Mouse (Mus musculus) hindbrain, embryonic 12.5 days (tissue): ENCODE data around the gene Copa. TPM values are rescaled to one million over a fixed set of nuclear protein-coding genes. Genes with fewer than 3 reads are reported as not detected.

Experiments used
- ATAC-seq: fragments of 200-750 bp; cut with Nextera tagmentation; 2 replicates; pipeline ENCODE4 v1.8.0; 2017; ENCODE audit warnings: moderate TSS enrichment; ENCODE audit not compliant: low FRiP score
- H3K27ac ChIP-seq: fragments of 300-500 bp; sonication (generic); 2 replicates; pipeline ENCODE4 v1.5.1; 2016; ENCODE audit warnings: mild to moderate bottlenecking
- H3K27me3 ChIP-seq: fragments of 300-500 bp; sonication (generic); 2 replicates; pipeline ENCODE4 v1.6.1; 2016; ENCODE audit warnings: mild to moderate bottlenecking
- H3K36me3 ChIP-seq: fragments of 300-500 bp; sonication (generic); 2 replicates; pipeline ENCODE4 v1.6.1; 2016; ENCODE audit warnings: mild to moderate bottlenecking
- H3K4me1 ChIP-seq: fragments of 300-500 bp; sonication (generic); 2 replicates; pipeline ENCODE4 v1.6.1; 2016
- H3K4me2 ChIP-seq: fragments of 300-500 bp; sonication (generic); replicated peaks from 2 replicates; pipeline ENCODE4 v1.6.1; 2016; ENCODE audit warnings: mild to moderate bottlenecking
- H3K4me3 ChIP-seq: fragments of 300-500 bp; sonication (generic); 2 replicates; pipeline ENCODE4 v1.5.1; 2016; ENCODE audit warnings: mild to moderate bottlenecking
- H3K9ac ChIP-seq: fragments of 300-500 bp; sonication (generic); 2 replicates; pipeline ENCODE4 v1.6.1; 2016; ENCODE audit warnings: mild to moderate bottlenecking, moderate library complexity
- H3K9me3 ChIP-seq: fragments of 300-500 bp; sonication (generic); replicated peaks from 2 replicates; pipeline ENCODE4 v1.6.1; 2016; ENCODE audit warnings: mild to moderate bottlenecking
- whole genome bisulfite sequencing: fragments of 180-500 bp; shearing (Covaris S2); methylation state at CpG from one replicate; pipeline ENCODE4 v1.1.7; 2016; 5-methylcytosine and 5-hydroxymethylcytosine counted together
- polyA plus RNA-seq: library from polyadenylated mRNA; unstranded; fragments of >200 nt; fragmentation: Nextera tagmentation; extraction: Ambion mirVana; gene quantifications from 2 replicates; pipeline ENCODE4 v1.2.1, GENCODE M21; 2016

Gene Copa
- polyA plus RNA-seq, 1 experiment from 2014 or later: 233 TPM

DNA sequence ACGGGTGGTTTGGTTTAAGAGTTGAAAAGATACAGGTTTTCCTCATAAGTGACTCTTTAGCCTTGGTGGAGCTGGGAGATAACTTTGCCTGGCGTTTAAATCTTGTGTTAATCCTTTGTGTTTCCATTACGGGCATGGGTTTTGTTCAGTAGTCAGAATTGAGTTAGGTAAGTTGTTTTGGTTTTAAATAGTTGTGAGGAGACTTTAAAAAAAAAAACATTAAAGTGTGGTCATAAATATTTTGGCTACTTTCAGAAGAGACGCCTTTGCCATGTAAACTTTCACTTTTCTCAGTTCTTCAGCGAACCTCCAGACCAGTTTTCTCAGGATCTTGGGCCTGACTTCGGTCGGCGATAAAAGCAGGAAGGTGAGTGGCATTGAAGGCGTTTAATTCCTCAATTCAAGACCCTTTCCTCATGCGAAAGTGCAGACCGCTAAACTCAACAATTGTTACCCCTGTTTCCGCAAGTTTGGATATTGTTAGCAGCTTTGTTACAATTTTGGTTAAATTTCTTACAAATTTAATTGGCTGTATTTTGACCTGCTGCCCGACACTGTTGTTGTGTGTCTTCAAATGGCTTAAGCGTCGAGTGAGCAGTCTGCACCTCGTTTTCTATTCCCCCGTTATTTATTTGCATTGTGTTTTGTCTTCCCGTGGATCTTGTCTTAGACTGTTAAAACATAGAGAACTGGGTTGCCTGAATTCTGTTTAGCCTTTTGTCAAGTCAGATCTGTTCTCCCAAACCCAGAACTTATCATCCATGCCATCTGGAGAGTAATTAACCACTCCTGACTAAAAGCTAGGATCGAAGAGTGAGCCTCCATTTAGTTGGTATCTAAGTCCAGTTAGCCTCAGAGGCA, 66.9 kb downstream of the Copa start:
- H3K9ac ChIP-seq: peak overlapping the region; percentile 97
- WGBS: 19% methylated on average over 19 of the region's 19 CpGs
- no peaks in the 10 kb centered on the region for H3K27me3 ChIP-seq
- H3K4me2 ChIP-seq: peak overlapping the region; percentile 75
- peak overlapping the region; percentile 91 for H3K4me3 ChIP-seq
- H3K9me3 ChIP-seq: no peaks in the 10 kb centered on the region
- peaks cover 12% of the 10 kb centered on the region for H3K4me1 ChIP-seq
- ATAC-seq: no peak
- peaks cover 35% of the 10 kb centered on the region for H3K36me3 ChIP-seq
- H3K27ac ChIP-seq: peak overlapping the region; percentile 94

- peaks cover 59% of the 10 kb centered on the region for H3K36me3 ChIP-seq
- 89% methylated on average over 3 of the region's 3 CpGs for WGBS
- no peak overlapping the region for H3K27ac ChIP-seq
- peaks cover 7% of the 10 kb centered on the region for H3K4me1 ChIP-seq
- no peak overlapping the region for H3K4me3 ChIP-seq
- no peaks in the 10 kb centered on the region for H3K9me3 ChIP-seq
- H3K9ac ChIP-seq: no peak overlapping the region
- no peak overlapping the region for H3K4me2 ChIP-seq
- no peaks in the 10 kb centered on the region for H3K27me3 ChIP-seq
- ATAC-seq: no peak
Observed at GRCm38 (mm10) chr1:172154536-172154935, 72.2 kb downstream of the Copa start.

DNA sequence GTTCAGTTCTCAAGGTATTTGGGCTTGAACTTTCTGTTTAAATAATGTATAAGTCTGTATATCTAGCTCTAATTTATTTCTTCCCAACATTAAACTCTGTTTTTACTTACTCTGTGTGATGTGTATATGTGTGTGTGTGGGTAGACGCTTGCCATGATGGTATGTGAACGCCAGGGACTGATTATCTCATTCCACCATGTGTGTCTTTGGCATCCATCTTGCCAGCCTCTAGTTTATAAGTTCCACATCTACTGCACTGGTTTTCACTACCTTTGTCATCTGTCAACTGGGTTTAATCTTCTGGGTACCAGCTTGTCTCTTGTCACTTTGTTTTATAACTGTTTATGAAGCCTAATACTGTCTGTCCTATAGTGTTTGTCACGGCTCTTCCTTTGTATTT, 73.2 kb downstream of the Copa start:
- no peak for ATAC-seq
- Histone ChIP-seq H3K9me3 (no peaks in the 10 kb centered on the region), H3K4me3 (no peak overlapping the region), H3K27me3 (no peaks in the 10 kb centered on the region), H3K4me1 (no peaks in the 10 kb centered on the region), H3K9ac (no peak overlapping the region), H3K36me3 (peaks cover 56% of the 10 kb centered on the region), H3K27ac (no peak overlapping the region), H3K4me2 (no peak overlapping the region)
- WGBS: 95% methylated on average over 3 of the region's 3 CpGs

GRCm38 (mm10) chr1:172159970-172160369, 77.6 kb downstream of the Copa start:
- 81% methylated on average over 4 of the region's 4 CpGs for WGBS
- no peaks in the 10 kb centered on the region for H3K9me3 ChIP-seq
- H3K27ac ChIP-seq: no peak overlapping the region
- peaks cover 17% of the 10 kb centered on the region for H3K36me3 ChIP-seq
- H3K27me3 ChIP-seq: no peaks in the 10 kb centered on the region
- ATAC-seq: no peak
- no peak overlapping the region for H3K9ac ChIP-seq
- no peak overlapping the region for H3K4me3 ChIP-seq
- peaks cover 9% of the 10 kb centered on the region; the same call in 1 of the 2 replicates for H3K4me1 ChIP-seq
- H3K4me2 ChIP-seq: no peak overlapping the region

DNA sequence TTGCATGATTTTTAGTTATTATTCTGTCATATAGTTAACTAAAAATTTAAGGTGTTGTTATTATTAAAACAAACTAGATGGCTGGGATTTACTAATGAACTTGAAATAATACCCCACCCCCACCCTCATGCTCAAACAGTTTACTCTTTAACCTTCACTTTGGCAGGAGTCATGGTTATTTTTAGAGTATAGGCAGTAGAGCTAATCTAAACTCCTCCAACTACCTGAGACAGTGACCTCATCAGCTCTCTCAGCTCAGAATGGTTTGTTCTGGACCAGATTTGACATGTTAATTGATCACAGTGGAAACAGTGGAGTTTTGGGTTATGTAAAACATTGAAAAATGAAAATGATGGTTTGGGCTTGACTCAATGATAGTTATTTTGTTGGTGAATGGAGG, 78.2 kb downstream of the Copa start:
- Histone ChIP-seq H3K4me2 (no peak overlapping the region), H3K9me3 (no peaks in the 10 kb centered on the region), H3K4me3 (no peak overlapping the region), H3K27ac (no peak overlapping the region), H3K4me1 (peaks cover 9% of the 10 kb centered on the region; the same call in 1 of the 2 replicates), H3K9ac (no peak overlapping the region), H3K36me3 (peaks cover 13% of the 10 kb centered on the region), H3K27me3 (no peaks in the 10 kb centered on the region)
- ATAC-seq: no peak

DNA sequence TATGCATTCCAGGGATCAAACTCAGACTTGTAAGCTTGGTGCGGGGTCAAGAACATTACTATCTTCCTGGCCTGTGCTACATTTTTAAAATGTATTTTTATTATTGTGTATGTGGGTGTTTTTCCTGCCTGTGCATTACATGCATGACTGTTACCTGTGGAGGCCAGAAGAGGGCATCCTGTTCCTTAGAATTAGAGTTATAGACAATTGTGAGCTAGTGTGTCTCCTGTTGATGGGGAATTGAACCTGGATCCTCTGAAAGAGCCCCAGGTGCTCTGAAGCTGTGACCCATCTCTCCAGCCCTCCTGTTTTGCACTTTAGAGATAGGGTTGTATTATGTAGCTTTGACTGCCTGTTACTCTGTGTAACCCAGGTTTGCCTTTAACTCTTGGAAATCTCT, 79.7 kb downstream of the Copa start:
- H3K27ac ChIP-seq: no peak overlapping the region
- H3K9me3 ChIP-seq: no peaks in the 10 kb centered on the region
- H3K9ac ChIP-seq: no peak overlapping the region
- H3K4me2 ChIP-seq: no peak overlapping the region
- H3K4me3 ChIP-seq: no peak overlapping the region
- 0 out of 2 replicates have a peak, but pooled peaks have one; percentile 43 for ATAC-seq
- whole genome bisulfite sequencing: 96% methylated on average over 1 of the region's 1 CpGs
- H3K27me3 ChIP-seq: no peaks in the 10 kb centered on the region
- H3K4me1 ChIP-seq: peaks cover 9% of the 10 kb centered on the region; the same call in 1 of the 2 replicates
- peaks cover 14% of the 10 kb centered on the region for H3K36me3 ChIP-seq

GRCm38 (mm10) chr1:172162959-172163358, 80.6 kb downstream of the Copa start:
- H3K27ac ChIP-seq: no peak overlapping the region
- 91% methylated on average over 6 of the region's 6 CpGs for whole genome bisulfite sequencing
- no peak overlapping the region for H3K4me2 ChIP-seq
- H3K27me3 ChIP-seq: no peaks in the 10 kb centered on the region
- ATAC-seq: no peak
- peaks cover 9% of the 10 kb centered on the region; the same call in 1 of the 2 replicates for H3K4me1 ChIP-seq
- no peaks in the 10 kb centered on the region for H3K9me3 ChIP-seq
- H3K4me3 ChIP-seq: no peak overlapping the region
- peaks cover 23% of the 10 kb centered on the region for H3K36me3 ChIP-seq
- no peak overlapping the region for H3K9ac ChIP-seq

- Histone ChIP-seq H3K4me1 (peaks cover 9% of the 10 kb centered on the region; the same call in 1 of the 2 replicates), H3K27me3 (no peaks in the 10 kb centered on the region), H3K9ac (no peak overlapping the region), H3K4me3 (no peak overlapping the region), H3K4me2 (no peak overlapping the region), H3K36me3 (peaks cover 70% of the 10 kb centered on the region), H3K9me3 (no peaks in the 10 kb centered on the region), H3K27ac (no peak overlapping the region)
- 76% methylated on average over 5 of the region's 5 CpGs for WGBS
- no peak for ATAC-seq
Observed at GRCm38 (mm10) chr1:172167911-172168310, 85.6 kb downstream of the Copa start.

DNA sequence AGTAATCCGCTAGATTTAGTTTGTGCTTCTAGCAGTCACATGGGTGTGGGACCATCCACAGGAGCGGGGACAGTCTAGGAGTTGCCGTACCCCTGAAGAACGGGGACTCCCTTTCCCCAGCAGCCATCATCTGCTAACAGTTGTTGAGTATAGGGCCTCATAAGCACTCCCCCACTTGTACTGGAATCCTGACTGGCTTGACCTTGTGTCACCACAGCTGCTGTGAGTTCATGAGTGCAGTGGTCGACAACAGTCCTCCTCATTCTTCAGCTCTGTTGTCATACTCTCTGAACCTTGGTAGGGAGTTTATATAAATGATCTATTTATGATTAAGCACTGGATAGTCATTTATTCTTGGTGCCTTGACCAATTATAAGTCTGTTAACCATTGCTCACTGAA, 87.5 kb downstream of the Copa start:
- no peak for ATAC-seq
- WGBS: 99% methylated on average over 5 of the region's 5 CpGs
- Histone ChIP-seq H3K4me1 (no peaks in the 10 kb centered on the region), H3K4me3 (no peak overlapping the region), H3K9ac (no peak overlapping the region), H3K4me2 (no peak overlapping the region), H3K9me3 (no peaks in the 10 kb centered on the region), H3K27ac (no peak overlapping the region), H3K27me3 (no peaks in the 10 kb centered on the region), H3K36me3 (peaks cover 87% of the 10 kb centered on the region)

Other genes starting within 250 kb of the Copa start
- 0.85 and 1.3 TPM in 2 replicates for gene Cd84, start 242.8 kb upstream of the Copa start, polyA plus RNA-seq
- gene Gm10521, start 186.9 kb upstream of the Copa start, polyA plus RNA-seq: 0.08 TPM in 1 of 2 replicates, not detected in the other
- gene Slamf6, start 165.0 kb upstream of the Copa start, polyA plus RNA-seq: 0.08 and 0.27 TPM in 2 replicates
- gene Vangl2, start 54.1 kb upstream of the Copa start, polyA plus RNA-seq: 60.4 and 68.6 TPM in 2 replicates
- gene Nhlh1, start 25.0 kb upstream of the Copa start, polyA plus RNA-seq: 14.5 and 15.3 TPM in 2 replicates
- gene Ncstn, start 266 bp downstream of the Copa start, polyA plus RNA-seq: 128 and 132 TPM in 2 replicates
- gene Pex19, start 44.2 kb downstream of the Copa start, polyA plus RNA-seq: 178 and 183 TPM in 2 replicates
- 136 and 137 TPM in 2 replicates for gene Dcaf8, start 65.6 kb downstream of the Copa start, polyA plus RNA-seq
- 322 and 363 TPM in 2 replicates for gene Pea15a, start 124.3 kb downstream of the Copa start, polyA plus RNA-seq
- gene Casq1, start 137.3 kb downstream of the Copa start, polyA plus RNA-seq: 2.3 and 3.8 TPM in 2 replicates
- not detected in 2 replicates for gene Atp1a4, start 175.9 kb downstream of the Copa start, polyA plus RNA-seq
- gene Igsf8, start 179.1 kb downstream of the Copa start, polyA plus RNA-seq: 147 and 159 TPM in 2 replicates
- gene Atp1a2, start 215.5 kb downstream of the Copa start, polyA plus RNA-seq: 13.7 and 16.1 TPM in 2 replicates
- gene Kcnj9, start 246.8 kb downstream of the Copa start, polyA plus RNA-seq: 1.2 and 2.0 TPM in 2 replicates